Mouse (Mus musculus) large intestine, adult 2 months (tissue): ENCODE data around the gene Ccdc107. TPM values are rescaled to one million over a fixed set of nuclear protein-coding genes. Genes with fewer than 3 reads are reported as not detected.

Source experiments
- polyA plus RNA-seq: library from polyadenylated mRNA; depleted of rRNA; stranded (reverse); fragments of >200 nt; gene quantifications from 2 replicates; pipeline ENCODE4 v1.2.3, GENCODE M21; 2012; rRNA removed

Ccdc107 gene
- polyA plus RNA-seq, 1 experiment = 187 TPM

Other genes with a start within 250 kb of the Ccdc107 start
- gene Atp8b5, start 225.7 kb upstream of the Ccdc107 start, polyA plus RNA-seq = 0.02 and 0.08 TPM in 2 replicates
- 7.4 and 7.6 TPM in 2 replicates for gene Rusc2, start 110.9 kb upstream of the Ccdc107 start, polyA plus RNA-seq
- gene Fam166b, start 63.8 kb upstream of the Ccdc107 start, polyA plus RNA-seq = 0.08 and 0.14 TPM in 2 replicates
- 49.2 and 55.0 TPM in 2 replicates for gene Tesk1, start 51.0 kb upstream of the Ccdc107 start, polyA plus RNA-seq
- 14.6 and 14.9 TPM in 2 replicates for gene Cd72, start 38.3 kb upstream of the Ccdc107 start, polyA plus RNA-seq
- gene Sit1, start 9.2 kb upstream of the Ccdc107 start, polyA plus RNA-seq = 1.7 and 1.8 TPM in 2 replicates
- 66.9 and 81.0 TPM in 2 replicates for gene Arhgef39, start 6.8 kb downstream of the Ccdc107 start, polyA plus RNA-seq
- gene Car9, start 14.1 kb downstream of the Ccdc107 start, polyA plus RNA-seq = 50.4 and 64.5 TPM in 2 replicates
- 118 and 122 TPM in 2 replicates for gene Tpm2, start 30.9 kb downstream of the Ccdc107 start, polyA plus RNA-seq
- gene Creb3, start 69.4 kb downstream of the Ccdc107 start, polyA plus RNA-seq = 66.0 and 86.4 TPM in 2 replicates
- 48.4 and 72.5 TPM in 2 replicates for gene Tln1, start 69.8 kb downstream of the Ccdc107 start, polyA plus RNA-seq
- gene Rgp1, start 85.8 kb downstream of the Ccdc107 start, polyA plus RNA-seq = 25.9 and 45.4 TPM in 2 replicates
- gene Gba2, start 86.0 kb downstream of the Ccdc107 start, polyA plus RNA-seq = 6.3 and 10.3 TPM in 2 replicates
- not detected in 2 replicates for gene Msmp, start 91.6 kb downstream of the Ccdc107 start, polyA plus RNA-seq
- gene Npr2, start 139.0 kb downstream of the Ccdc107 start, polyA plus RNA-seq = 7.3 and 9.0 TPM in 2 replicates
- 0.38 and 0.81 TPM in 2 replicates for gene Spag8, start 160.7 kb downstream of the Ccdc107 start, polyA plus RNA-seq
- 80.6 and 90.2 TPM in 2 replicates for gene Hint2, start 163.6 kb downstream of the Ccdc107 start, polyA plus RNA-seq
- 2.0 and 2.3 TPM in 2 replicates for gene Tmem8b, start 176.1 kb downstream of the Ccdc107 start, polyA plus RNA-seq
- gene Fam221b, start 176.2 kb downstream of the Ccdc107 start, polyA plus RNA-seq = 0.02 and 0.07 TPM in 2 replicates
- not detected in 2 replicates for gene Olfr70, start 207.9 kb downstream of the Ccdc107 start, polyA plus RNA-seq
- not detected in 2 replicates for gene Olfr71, start 217.4 kb downstream of the Ccdc107 start, polyA plus RNA-seq
- gene Hrct1, start 234.3 kb downstream of the Ccdc107 start, polyA plus RNA-seq = 1.9 and 2.3 TPM in 2 replicates
- gene Spaar, start 237.1 kb downstream of the Ccdc107 start, polyA plus RNA-seq = 0.68 and 1.5 TPM in 2 replicates